Mouse (Mus musculus) layer of hippocampus, adult 8-10 months (tissue): Measurements from ENCODE around the gene Tmem94. TPM values are rescaled to one million over a fixed set of nuclear protein-coding genes. Genes with fewer than 3 reads are reported as not detected.
"Not testable (repeated sequence)": the region's sequence is repeated elsewhere in the genome, so short reads cannot be mapped to it uniquely, and the experiment has no call there.

ENCODE experiments used
- DNase-seq, 2 experiments: peaks; one replicate each; pipeline ENCODE4 v3.0.0; 2022; ENCODE audit warnings: low spot score in 2 of 2
- total RNA-seq, 4 experiments: library from RNA; stranded (reverse); gene quantifications; 2 replicates each; pipeline ENCODE4 v1.2.4; 2022

The Tmem94 gene
- total RNA-seq = 10 to 100 TPM; 49.7 to 64.2 (median 52.3) TPM

GRCm38 (mm10) chr11:115765103-115765606, at the start of gene Tmem94:
TSS of gene Tmem94 (plus strand) at chr11:115765433.
- DNase-seq = peak; percentile 94 to 98

GRCm38 (mm10) chr11:115716410-115717338, 48.6 kb upstream of the Tmem94 start:
- DNase-seq = no peak

GRCm38 (mm10) chr11:115717660-115718390, 47.4 kb upstream of the Tmem94 start:
- no peak for DNase-seq

- peak; percentile 56 to 86 for DNase-seq
Observed at GRCm38 (mm10) chr11:115722638-115723037, 42.6 kb upstream of the Tmem94 start.

- DNase-seq = no peak
Observed at GRCm38 (mm10) chr11:115723231-115723630, 42.0 kb upstream of the Tmem94 start.

- DNase-seq = no peak
Observed at GRCm38 (mm10) chr11:115734041-115734686, 31.1 kb upstream of the Tmem94 start.

- DNase-seq = no peak
Observed at GRCm38 (mm10) chr11:115737608-115738208, 27.5 kb upstream of the Tmem94 start.

GRCm38 (mm10) chr11:115738275-115738885, 26.9 kb upstream of the Tmem94 start:
- no peak for DNase-seq

GRCm38 (mm10) chr11:115741070-115741469, 24.2 kb upstream of the Tmem94 start:
- DNase-seq = no peak

GRCm38 (mm10) chr11:115742926-115743325, 22.3 kb upstream of the Tmem94 start:
- DNase-seq = no peak

GRCm38 (mm10) chr11:115744385-115744784, 20.8 kb upstream of the Tmem94 start:
- DNase-seq = no peak

GRCm38 (mm10) chr11:115746109-115746508, 19.1 kb upstream of the Tmem94 start:
- no peak for DNase-seq

GRCm38 (mm10) chr11:115746762-115747161, 18.5 kb upstream of the Tmem94 start:
- DNase-seq = no peak

- no peak for DNase-seq
Observed at GRCm38 (mm10) chr11:115747351-115747750, 17.9 kb upstream of the Tmem94 start.

- no peak for DNase-seq
Observed at GRCm38 (mm10) chr11:115749834-115750233, 15.4 kb upstream of the Tmem94 start.

- DNase-seq = no peak
Observed at GRCm38 (mm10) chr11:115751725-115752124, 13.5 kb upstream of the Tmem94 start.

- no peak for DNase-seq
Observed at GRCm38 (mm10) chr11:115752653-115753052, 12.6 kb upstream of the Tmem94 start.

GRCm38 (mm10) chr11:115753485-115753884, 11.7 kb upstream of the Tmem94 start:
- DNase-seq = no peak

GRCm38 (mm10) chr11:115762176-115762575, 3.1 kb upstream of the Tmem94 start:
- not testable (repeated sequence) for DNase-seq

- no peak for DNase-seq
Observed at GRCm38 (mm10) chr11:115764698-115765097, 535 bp upstream of the Tmem94 start.
